ENCODE assay signal across 8 mouse cellular contexts in genomic region chr8:72240951-72241350, GRCm38 (mm10). TPM values are rescaled to one million over a fixed set of nuclear protein-coding genes. Genes with fewer than 3 reads are reported as not detected.
DNase-seq lines count a peak whose midpoint lies in the region; ATAC-seq and TF ChIP-seq lines count a peak whose summit lies in the region.

No protein-coding gene starts in this region.

- H3K27ac ChIP-seq in embryonic facial prominence, embryonic 11.5 days (replicated peaks; ENCODE audit: low read depth, low read length), result no peak overlapping the region

- H3K9ac ChIP-seq in embryonic facial prominence, embryonic 11.5 days (replicated peaks; ENCODE audit: low read length), result no peak overlapping the region

- ATAC-seq in embryonic facial prominence, embryonic 11.5 days (replicated peaks; ENCODE audit: insufficient number of reproducible peaks, low FRiP score, low TSS enrichment, low read depth), result no peak

- H3K4me2 ChIP-seq in embryonic facial prominence, embryonic 11.5 days (ENCODE audit: low read depth, low read length), result peak overlapping the region; percentile 50
- peak overlapping the region; percentile 74 for H3K4me2 ChIP-seq in myocyte (ENCODE audit: low read depth)

- H3K4me3 ChIP-seq in embryonic facial prominence, embryonic 11.5 days (ENCODE audit: low read depth, low read length), result peak overlapping the region; percentile 49
- H3K4me3 ChIP-seq in myocyte, result peak overlapping the region; percentile 76

- H3ac ChIP-seq in myocyte (ENCODE audit: control insufficient read depth, insufficient read length), result peak overlapping the region; percentile 55

- no peaks in the 10 kb centered on the region for H3K9me3 ChIP-seq in embryonic facial prominence, embryonic 11.5 days (replicated peaks; ENCODE audit: control insufficient read depth, low read length)

- 76% methylated on average over 7 of the region's 7 CpGs for WGBS in embryonic facial prominence, embryonic 11.5 days

- H3K79me2 ChIP-seq in myocyte (ENCODE audit: control insufficient read depth, insufficient read depth), result peaks cover 13% of the 10 kb centered on the region

- DNase-seq in right cerebral cortex, postnatal 14 days, result peak; percentile 39
- no peak for DNase-seq in right cerebral cortex, postnatal 36 days (ENCODE audit: low spot score in 2 of 2)
- DNase-seq in embryonic facial prominence, embryonic 11.5 days (ENCODE audit: low spot score), result no peak
- peak; percentile 44 for DNase-seq in induced T-regulatory cell, adult 2 months (ENCODE audit: low read depth)
- no peak for DNase-seq in c-Kit-positive CD71-positive TER-119-positive erythroid progenitor cells, embryonic 14.5 days (ENCODE audit: low spot score)
- no peak for DNase-seq in urinary bladder, postnatal 4 days (ENCODE audit: low spot score in 2 of 2)
- no peak for DNase-seq in adrenal gland, adult 8-10 months

- no peaks in the 10 kb centered on the region; the same call in 1 of the 2 replicates for H3K4me1 ChIP-seq in embryonic facial prominence, embryonic 11.5 days (ENCODE audit: control insufficient read depth, insufficient read depth, low read length)

- no peaks in the 10 kb centered on the region for H3K36me3 ChIP-seq in embryonic facial prominence, embryonic 11.5 days (replicated peaks; ENCODE audit: control insufficient read depth, insufficient read depth, low read depth, low read length)
- no peaks in the 10 kb centered on the region for H3K36me3 ChIP-seq in myocyte (ENCODE audit: control insufficient read depth, insufficient read depth)

- no peak for TF ChIP-seq POLR2A in myocyte (IDR thresholded peaks at IDR 0.05; ENCODE audit: insufficient read length, low read depth)

- H3K27me3 ChIP-seq in embryonic facial prominence, embryonic 11.5 days (ENCODE audit: control insufficient read depth, insufficient read depth, low read length), result no peaks in the 10 kb centered on the region
- no peaks in the 10 kb centered on the region for H3K27me3 ChIP-seq in myocyte (ENCODE audit: control insufficient read depth, insufficient read depth, insufficient read length)

TF ChIP-seq in myocyte, 11 proteins besides CTCF, POLR2A, EP300 and RAD21:
- no peak for TF ChIP-seq MAX (IDR thresholded peaks at IDR 0.05; ENCODE audit: low read depth)
- no peak for TF ChIP-seq TCF12 (IDR thresholded peaks at IDR 0.05; ENCODE audit: insufficient read depth, poor library complexity, severe bottlenecking)
- no peak for TF ChIP-seq MYOD1 (IDR thresholded peaks at IDR 0.05; ENCODE audit: control insufficient read depth in 1 of 3, insufficient read length in 2 of 3, low read depth in 2 of 3)
- TF ChIP-seq E2F4 (IDR thresholded peaks at IDR 0.05; ENCODE audit: insufficient read depth), result no peak
- TF ChIP-seq CEBPB (IDR thresholded peaks at IDR 0.05; ENCODE audit: insufficient read depth, poor library complexity, severe bottlenecking), result no peak
- no peak for TF ChIP-seq REST (IDR thresholded peaks at IDR 0.05; ENCODE audit: insufficient read depth, insufficient read length)
- no peak for TF ChIP-seq MYOG (IDR thresholded peaks at IDR 0.05; ENCODE audit: control insufficient read depth in 1 of 3, insufficient read depth in 1 of 3, insufficient read length in 2 of 3, low read depth in 2 of 3)
- no peak for TF ChIP-seq USF1 (IDR thresholded peaks at IDR 0.05; ENCODE audit: low read depth)
- TF ChIP-seq TCF3 (IDR thresholded peaks at IDR 0.05; ENCODE audit: insufficient read length, low read depth), result no peak
- TF ChIP-seq SRF (IDR thresholded peaks at IDR 0.05; ENCODE audit: control insufficient read depth, insufficient read length, low read depth), result no peak
- TF ChIP-seq POLR2AphosphoS2 (IDR thresholded peaks at IDR 0.05; ENCODE audit: insufficient read length, low read depth), result no peak

RNA-seq across cellular contexts. Expression of gene Ap1m1, which starts 1.1 kb away (rescaled TPM):
- polyA plus RNA-seq in embryonic facial prominence, embryonic 11.5 days (2014; fragmentation: Nextera tagmentation; extraction: Ambion mirVana), result 112 and 123 TPM in 2 replicates
- 57.8 TPM for polyA plus RNA-seq in myocyte (2012; fragmentation: generic; extraction: Trizol)
- total RNA-seq in adrenal gland, adult 8-10 months (2022), result 10 to 100 TPM; 51.1 to 67.6 (median 57.4) TPM

RNA-seq across cellular contexts. Expression of gene Fam32a, which starts 21.4 kb away (rescaled TPM):
- polyA plus RNA-seq in embryonic facial prominence, embryonic 11.5 days (2014; fragmentation: Nextera tagmentation; extraction: Ambion mirVana), result 74.2 and 77.0 TPM in 2 replicates
- polyA plus RNA-seq in myocyte (2012; fragmentation: generic; extraction: Trizol), result 29.5 TPM
- total RNA-seq in adrenal gland, adult 8-10 months (2022), result 10 to 100 TPM; 57.8 to 69.3 (median 65.2) TPM

RNA-seq across cellular contexts. Expression of gene Gm11034, which starts 27.5 kb away (rescaled TPM):
- not detected in 2 replicates for polyA plus RNA-seq in embryonic facial prominence, embryonic 11.5 days (2014; fragmentation: Nextera tagmentation; extraction: Ambion mirVana)
- polyA plus RNA-seq in myocyte (2012; fragmentation: generic; extraction: Trizol), result not detected
- not detected for total RNA-seq in adrenal gland, adult 8-10 months (2022)

RNA-seq across cellular contexts. Expression of gene Cib3, which starts 28.3 kb away (rescaled TPM):
- not detected in 2 replicates for polyA plus RNA-seq in embryonic facial prominence, embryonic 11.5 days (2014; fragmentation: Nextera tagmentation; extraction: Ambion mirVana)
- not detected for polyA plus RNA-seq in myocyte (2012; fragmentation: generic; extraction: Trizol)
- total RNA-seq in adrenal gland, adult 8-10 months (2022), result under 1 TPM in 1 of 4 experiments, not detected in 3; 0.20 TPM

RNA-seq across cellular contexts. Expression of gene Hsh2d, which starts 51.5 kb away (rescaled TPM):
- not detected in 2 replicates for polyA plus RNA-seq in embryonic facial prominence, embryonic 11.5 days (2014; fragmentation: Nextera tagmentation; extraction: Ambion mirVana)
- polyA plus RNA-seq in myocyte (2012; fragmentation: generic; extraction: Trizol), result not detected
- under 1 TPM in 1 of 4 experiments, not detected in 3; 0.16 TPM for total RNA-seq in adrenal gland, adult 8-10 months (2022)

Comparison
In these comparisons a context has a peak if more than half of its experiments do, and no peak if none do; other contexts are left out.
1. DNase-seq: peak in right cerebral cortex, postnatal 14 days (single experiment) and induced T-regulatory cell, adult 2 months (single experiment); none in right cerebral cortex, postnatal 36 days (0 of 2), embryonic facial prominence, embryonic 11.5 days (single experiment), c-Kit-positive CD71-positive TER-119-positive erythroid progenitor cells, embryonic 14.5 days (single experiment), urinary bladder, postnatal 4 days (0 of 2) and adrenal gland, adult 8-10 months (single experiment).